Comparison of ENCODE assay signal across 8 mouse cellular contexts in genomic region chr9:120932371-120932770, GRCm38 (mm10). TPM values are rescaled to one million over a fixed set of nuclear protein-coding genes. Genes with fewer than 3 reads are reported as not detected.
DNase-seq lines count a peak whose midpoint lies in the region; ATAC-seq and TF ChIP-seq lines count a peak whose summit lies in the region.

No protein-coding gene starts in this region.

- H3K27ac ChIP-seq in kidney, embryonic 16.5 days (ENCODE audit: low read length), result peak overlapping the region; percentile 44
- H3K27ac ChIP-seq in embryonic facial prominence, embryonic 15.5 days (replicated peaks), result peak overlapping the region; percentile 44
- H3K27ac ChIP-seq in midbrain, postnatal 0 days (ENCODE audit: low read depth, low read length), result peak overlapping the region; percentile 63; the same call in 1 of the 2 replicates

- H3K9me3 ChIP-seq in kidney, embryonic 16.5 days (ENCODE audit: low read length), result no peaks in the 10 kb centered on the region
- no peaks in the 10 kb centered on the region for H3K9me3 ChIP-seq in embryonic facial prominence, embryonic 15.5 days (replicated peaks)
- no peaks in the 10 kb centered on the region for H3K9me3 ChIP-seq in midbrain, postnatal 0 days (ENCODE audit: low read length)

- H3K4me3 ChIP-seq in kidney, embryonic 16.5 days (ENCODE audit: low read length), result no peak overlapping the region
- no peak overlapping the region for H3K4me3 ChIP-seq in embryonic facial prominence, embryonic 15.5 days (replicated peaks)
- H3K4me3 ChIP-seq in midbrain, postnatal 0 days (ENCODE audit: low read depth, low read length), result peak overlapping the region; percentile 65

- no peak for ATAC-seq in kidney, embryonic 16.5 days (ENCODE audit: low FRiP score, low TSS enrichment)
- ATAC-seq in embryonic facial prominence, embryonic 15.5 days (ENCODE audit: insufficient number of reproducible peaks, low FRiP score, low TSS enrichment, low read depth), result no peak
- no peak for ATAC-seq in midbrain, postnatal 0 days (ENCODE audit: low FRiP score)

- H3K4me1 ChIP-seq in kidney, embryonic 16.5 days (ENCODE audit: insufficient read depth, low read length), result peaks cover 24% of the 10 kb centered on the region
- peaks cover 25% of the 10 kb centered on the region for H3K4me1 ChIP-seq in embryonic facial prominence, embryonic 15.5 days
- H3K4me1 ChIP-seq in midbrain, postnatal 0 days (ENCODE audit: insufficient read depth, low read length), result peaks cover 12% of the 10 kb centered on the region

- no peaks in the 10 kb centered on the region for H3K36me3 ChIP-seq in kidney, embryonic 16.5 days (ENCODE audit: insufficient read depth, low read length)
- H3K36me3 ChIP-seq in embryonic facial prominence, embryonic 15.5 days, result no peaks in the 10 kb centered on the region
- H3K36me3 ChIP-seq in midbrain, postnatal 0 days (ENCODE audit: insufficient read depth, low read length), result no peaks in the 10 kb centered on the region

- no peak for TF ChIP-seq CTCF in midbrain, postnatal 0 days (IDR thresholded peaks at IDR 0.05)

- no peak overlapping the region for H3K4me2 ChIP-seq in kidney, embryonic 16.5 days (replicated peaks; ENCODE audit: low read depth, low read length)
- no peak overlapping the region for H3K4me2 ChIP-seq in embryonic facial prominence, embryonic 15.5 days (replicated peaks)
- peak overlapping the region; percentile 49 for H3K4me2 ChIP-seq in midbrain, postnatal 0 days (ENCODE audit: low read depth, low read length, poor library complexity, severe bottlenecking)

- intact Hi-C loops in left cerebral cortex, postnatal 14 days (cut with DNase I), result loop anchor here (5.0 to 10.0 kb wide), 3 partner anchors 60 to 158 kb away; no protein-coding TSS in a partner anchor

- peak; percentile 16 to 28 for DNase-seq in cerebellum, adult 18-20 months
- DNase-seq in cerebellum, postnatal 10 days, result no peak
- DNase-seq in kidney, postnatal 14 days, result no peak
- no peak for DNase-seq in midbrain, postnatal 0 days (ENCODE audit: low spot score)
- DNase-seq in adrenal gland, adult 18-20 months (ENCODE audit: low spot score in 2 of 2), result no peak
- no peak for DNase-seq in left cerebral cortex, postnatal 14 days (ENCODE audit: low spot score in 2 of 2)

- WGBS in kidney, embryonic 16.5 days, result 63% methylated on average over 6 of the region's 6 CpGs
- 48% methylated on average over 6 of the region's 6 CpGs for WGBS in embryonic facial prominence, embryonic 15.5 days
- 27% methylated on average over 6 of the region's 6 CpGs for WGBS in midbrain, postnatal 0 days

- no peaks in the 10 kb centered on the region for H3K27me3 ChIP-seq in kidney, embryonic 16.5 days (ENCODE audit: insufficient read depth, low read length)
- no peaks in the 10 kb centered on the region for H3K27me3 ChIP-seq in embryonic facial prominence, embryonic 15.5 days
- H3K27me3 ChIP-seq in midbrain, postnatal 0 days (ENCODE audit: insufficient read depth, low read length), result no peaks in the 10 kb centered on the region

- no peak overlapping the region for H3K9ac ChIP-seq in kidney, embryonic 16.5 days (replicated peaks; ENCODE audit: low read length)
- H3K9ac ChIP-seq in embryonic facial prominence, embryonic 15.5 days, result no peak overlapping the region
- no peak overlapping the region for H3K9ac ChIP-seq in midbrain, postnatal 0 days (replicated peaks; ENCODE audit: low read length, poor library complexity, severe bottlenecking)

RNA-seq across cellular contexts. Expression of gene Ctnnb1, which starts 3.4 kb away (rescaled TPM):
- polyA plus RNA-seq in kidney, embryonic 16.5 days (2015; fragmentation: Nextera tagmentation; extraction: Ambion mirVana), result 639 and 663 TPM in 2 replicates
- polyA plus RNA-seq in embryonic facial prominence, embryonic 15.5 days (2015; fragmentation: Nextera tagmentation; extraction: Ambion mirVana), result 614 and 657 TPM in 2 replicates
- total RNA-seq in midbrain, postnatal 0 days (2014; rRNA removed), result 917 and 1,042 TPM in 2 replicates
- 320 and 347 TPM in 2 replicates for polyA plus RNA-seq in midbrain, postnatal 0 days (2015; fragmentation: Nextera tagmentation; extraction: Ambion mirVana)
- 100 to 1,000 TPM; 754 to 848 TPM for total RNA-seq in adrenal gland, adult 18-20 months (2021)
- total RNA-seq in left cerebral cortex, postnatal 14 days (2021), result 100 to 1,000 TPM; 615 to 674 TPM

Comparison
In these comparisons a context has a peak if more than half of its experiments do, and no peak if none do; other contexts are left out.
1. DNase-seq: peak in cerebellum, adult 18-20 months (2 of 2); none in cerebellum, postnatal 10 days (0 of 2), kidney, postnatal 14 days (single experiment), midbrain, postnatal 0 days (single experiment), adrenal gland, adult 18-20 months (0 of 2) and left cerebral cortex, postnatal 14 days (0 of 2).
2. Peak in every context shown above with its lines, with median percentiles within 50 percentile points of each other: H3K27ac ChIP-seq.